ENCODE assay signal across 26 mouse cellular contexts in the genomic region with DNA sequence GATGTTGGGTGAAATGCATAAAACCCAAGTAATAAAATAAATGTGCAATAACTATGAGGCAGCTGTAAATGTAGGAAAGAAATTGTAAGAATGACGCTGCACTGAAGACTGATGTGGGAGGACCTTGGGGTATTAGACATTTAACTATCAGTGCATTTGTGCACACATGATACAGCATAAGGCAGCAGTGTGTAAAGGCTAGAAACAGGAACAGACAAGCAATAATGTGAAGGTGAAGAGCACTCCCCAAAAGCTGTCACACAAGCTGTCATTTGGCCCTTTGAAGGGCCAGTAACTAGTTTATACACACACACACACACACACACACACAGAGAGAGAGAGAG.
"Had no signal": no experiment of that assay in that cellular context is flagged by ENCODE, and none has a peak within 500 bp of the region (broad histone marks: within the 10 kb centered on the region; RNA-seq: fewer than 3 reads in every experiment).

No protein-coding gene starts in this region.

- DNase-seq: forebrain, postnatal 0 days; gastrocnemius, postnatal 14 days; gastrocnemius, postnatal 36 days; heart, adult 11 months; heart, adult 2 months; heart, postnatal 14 days; heart, postnatal 4 days; kidney, adult 18-20 months; kidney, adult 8-10 months; kidney, postnatal 14 days; kidney, postnatal 36 days; layer of hippocampus, adult 9-11 months; layer of hippocampus, postnatal 36 days; left cerebral cortex, postnatal 4 days had no signal

- H3K36me3 ChIP-seq: heart, embryonic 13.5 days; heart, embryonic 15.5 days; hindbrain, embryonic 10.5 days; hindbrain, embryonic 15.5 days; intestine, embryonic 15.5 days; limb, embryonic 13.5 days; limb, embryonic 15.5 days; liver, embryonic 12.5 days had no signal

- H3K4me2 ChIP-seq: heart, embryonic 11.5 days; heart, embryonic 13.5 days; heart, embryonic 15.5 days; hindbrain, embryonic 15.5 days; intestine, embryonic 15.5 days; limb, embryonic 13.5 days; limb, embryonic 15.5 days; liver, embryonic 12.5 days had no signal

- H3K9ac ChIP-seq: forebrain, postnatal 0 days; heart, embryonic 13.5 days; heart, embryonic 15.5 days; hindbrain, embryonic 15.5 days; intestine, embryonic 15.5 days; limb, embryonic 13.5 days; limb, embryonic 15.5 days; liver, embryonic 12.5 days had no signal

- H3K9me3 ChIP-seq: heart, embryonic 13.5 days; heart, embryonic 15.5 days; hindbrain, embryonic 10.5 days; hindbrain, embryonic 15.5 days; intestine, embryonic 15.5 days; limb, embryonic 13.5 days; limb, embryonic 15.5 days; liver, embryonic 12.5 days had no signal

- ATAC-seq: inflammation-experienced regulatory T-cells, adult 6 months; intestine, embryonic 15.5 days; intestine, postnatal 0 days; liver, embryonic 12.5 days had no signal

- H3K27me3 ChIP-seq: heart, embryonic 13.5 days; heart, embryonic 15.5 days; hindbrain, embryonic 15.5 days; intestine, embryonic 15.5 days; limb, embryonic 13.5 days; limb, embryonic 15.5 days; liver, embryonic 12.5 days had no signal

- H3K4me3 ChIP-seq: heart, adult 2 months; heart, embryonic 13.5 days; heart, embryonic 15.5 days; hindbrain, embryonic 10.5 days; hindbrain, embryonic 15.5 days; intestine, embryonic 15.5 days; limb, embryonic 13.5 days; limb, embryonic 15.5 days; liver, embryonic 12.5 days had no signal

- H3K27ac ChIP-seq: heart, adult 2 months; heart, embryonic 13.5 days; heart, embryonic 15.5 days; hindbrain, embryonic 10.5 days; hindbrain, embryonic 15.5 days; intestine, embryonic 15.5 days; kidney, postnatal 0 days; limb, embryonic 13.5 days; limb, embryonic 15.5 days; liver, embryonic 12.5 days had no signal

- H3K4me1 ChIP-seq: heart, embryonic 13.5 days; heart, embryonic 15.5 days; hindbrain, embryonic 10.5 days; hindbrain, embryonic 15.5 days; intestine, embryonic 15.5 days; limb, embryonic 13.5 days; limb, embryonic 15.5 days; liver, embryonic 12.5 days had no signal
